Mouse (Mus musculus) fat pad, adult 2 months (tissue): ENCODE data around the gene Bcl2l1.

Experiments
- DNase-seq: peaks from one replicate; pipeline ENCODE4 v3.0.0-alpha.2; 2011; ENCODE audit warnings: low read depth, low spot score; ENCODE audit errors: extremely low read depth

The Bcl2l1 gene

DNA sequence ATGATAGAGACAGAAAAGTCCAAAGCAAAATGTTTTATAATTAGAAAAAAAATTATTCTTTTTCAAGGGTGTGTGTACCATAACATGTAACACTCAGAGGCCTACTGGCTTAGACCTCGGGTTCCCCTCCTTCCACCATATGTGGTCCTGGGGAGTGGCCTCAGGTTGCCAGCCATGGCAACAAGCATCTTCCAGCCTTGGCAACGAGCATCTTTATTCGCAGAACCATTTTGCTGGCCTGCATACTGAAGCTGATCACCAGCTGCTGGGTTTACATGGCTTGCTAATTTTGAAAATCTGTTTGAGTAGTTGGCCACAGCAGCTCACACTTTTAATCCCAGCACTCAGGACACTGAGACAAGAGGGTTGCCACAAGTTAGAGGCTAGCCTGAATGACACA lies 55.5 kb downstream of the Bcl2l1 start:
- no peak for DNase-seq

DNA sequence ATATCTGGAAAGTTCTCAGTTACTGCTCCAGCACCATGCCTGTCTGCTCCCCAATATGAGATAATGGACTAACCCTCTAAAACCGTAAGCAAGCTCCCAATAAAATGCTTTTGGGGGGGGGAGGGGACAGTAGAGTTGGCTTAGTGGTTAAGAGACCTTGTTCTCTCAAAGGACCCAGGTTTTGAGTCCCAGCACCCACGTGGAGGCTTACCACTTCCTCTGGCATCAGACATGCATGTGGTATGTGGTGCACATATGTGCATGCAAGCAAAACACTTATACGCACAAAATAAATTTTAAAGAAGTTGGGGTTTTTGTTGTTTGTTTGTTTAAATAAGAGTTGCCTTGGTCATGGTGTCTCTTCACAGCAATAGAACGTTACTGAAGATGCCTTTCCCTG lies 56.2 kb downstream of the Bcl2l1 start:
- no peak for DNase-seq

DNA sequence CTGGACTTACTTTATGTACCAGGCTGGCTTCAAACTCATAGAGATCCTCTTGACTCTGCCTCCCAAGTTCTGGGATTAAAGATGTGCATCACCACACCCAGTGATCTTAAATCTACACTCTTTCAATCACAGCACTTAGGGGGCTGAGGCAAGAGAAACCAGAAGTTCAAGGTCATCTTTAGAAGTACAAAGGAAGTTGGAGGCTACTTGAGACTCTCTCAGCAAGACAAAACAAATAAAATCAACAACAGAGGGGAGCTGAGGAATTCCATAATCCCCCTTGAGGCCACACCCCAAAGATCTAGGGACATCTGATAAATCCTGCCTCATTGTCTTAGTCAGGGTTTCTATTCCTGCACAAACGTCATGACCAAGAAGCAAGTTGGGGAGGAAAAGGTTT lies 59.3 kb downstream of the Bcl2l1 start:
- DNase-seq = no peak

DNA sequence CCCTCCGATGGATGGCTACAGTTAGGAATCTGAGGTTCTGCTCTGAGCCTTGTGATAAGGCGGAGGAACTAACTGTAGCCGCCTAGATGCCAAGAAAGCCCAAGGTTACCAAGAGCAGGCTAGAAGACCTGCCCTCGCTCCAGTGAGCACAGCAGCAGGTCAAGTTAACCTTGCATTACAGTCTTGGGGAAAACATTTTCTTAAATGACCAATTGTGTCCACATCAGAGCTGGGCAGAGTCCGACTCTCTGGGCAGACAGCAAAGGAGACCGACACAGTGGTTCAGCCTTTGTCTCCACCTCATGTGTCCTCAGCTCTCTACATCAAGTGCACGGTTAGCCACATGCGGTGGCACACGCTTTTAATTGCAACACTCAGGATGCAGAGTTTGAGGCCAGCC lies 60.0 kb downstream of the Bcl2l1 start:
- no peak for DNase-seq

DNA sequence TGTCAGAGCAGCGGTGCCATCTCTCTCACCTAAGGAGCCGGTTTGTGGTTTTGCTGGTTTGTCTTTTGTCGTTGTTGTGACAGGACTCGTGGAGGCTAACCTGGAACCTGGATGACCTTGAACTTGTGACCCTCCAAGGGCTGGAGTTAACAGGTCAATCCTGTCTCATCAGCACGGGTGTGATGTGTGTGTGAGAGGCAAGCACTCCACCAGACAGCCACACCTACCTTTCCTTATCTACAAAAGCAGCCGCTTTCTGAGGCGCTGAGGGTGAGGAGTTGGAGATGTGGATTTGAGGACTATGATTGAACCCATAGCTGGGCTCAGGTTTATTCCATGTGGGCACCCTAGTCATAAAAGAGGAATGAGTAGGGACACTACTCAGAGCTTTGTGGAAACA lies 61.9 kb downstream of the Bcl2l1 start:
- DNase-seq = no peak

DNA sequence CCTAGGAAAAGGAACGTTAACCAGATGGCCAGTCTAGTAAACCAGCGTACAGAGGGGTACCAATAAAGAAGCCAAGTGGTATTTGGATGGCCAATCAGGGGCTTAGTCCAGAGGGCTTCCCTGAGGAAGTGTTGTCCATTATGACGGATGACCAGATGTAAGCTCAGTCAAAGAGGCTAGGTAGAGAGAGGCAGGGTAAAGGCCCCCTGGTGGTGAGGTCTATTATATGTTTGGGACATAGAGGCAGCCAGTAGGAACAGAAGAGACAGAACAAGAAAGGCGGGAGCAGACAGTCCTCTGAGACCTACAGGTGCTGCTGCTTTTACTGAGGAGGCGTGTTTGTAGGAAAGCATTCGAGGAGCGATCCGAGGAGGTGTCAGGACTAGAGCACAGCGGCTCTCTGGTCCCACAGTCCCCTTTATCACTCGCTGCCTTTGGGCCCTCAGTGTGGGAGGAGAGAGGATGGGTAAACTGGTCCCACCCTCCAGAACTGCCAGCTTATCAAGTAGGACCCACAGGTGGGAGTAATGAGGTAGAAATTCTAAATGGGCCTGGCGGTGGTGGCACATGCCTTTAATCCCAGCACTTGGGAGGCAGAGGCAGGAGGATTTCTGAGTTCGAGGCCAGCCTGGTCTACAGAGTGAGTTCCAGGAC lies 63.8 kb downstream of the Bcl2l1 start:
- no peak for DNase-seq

DNA sequence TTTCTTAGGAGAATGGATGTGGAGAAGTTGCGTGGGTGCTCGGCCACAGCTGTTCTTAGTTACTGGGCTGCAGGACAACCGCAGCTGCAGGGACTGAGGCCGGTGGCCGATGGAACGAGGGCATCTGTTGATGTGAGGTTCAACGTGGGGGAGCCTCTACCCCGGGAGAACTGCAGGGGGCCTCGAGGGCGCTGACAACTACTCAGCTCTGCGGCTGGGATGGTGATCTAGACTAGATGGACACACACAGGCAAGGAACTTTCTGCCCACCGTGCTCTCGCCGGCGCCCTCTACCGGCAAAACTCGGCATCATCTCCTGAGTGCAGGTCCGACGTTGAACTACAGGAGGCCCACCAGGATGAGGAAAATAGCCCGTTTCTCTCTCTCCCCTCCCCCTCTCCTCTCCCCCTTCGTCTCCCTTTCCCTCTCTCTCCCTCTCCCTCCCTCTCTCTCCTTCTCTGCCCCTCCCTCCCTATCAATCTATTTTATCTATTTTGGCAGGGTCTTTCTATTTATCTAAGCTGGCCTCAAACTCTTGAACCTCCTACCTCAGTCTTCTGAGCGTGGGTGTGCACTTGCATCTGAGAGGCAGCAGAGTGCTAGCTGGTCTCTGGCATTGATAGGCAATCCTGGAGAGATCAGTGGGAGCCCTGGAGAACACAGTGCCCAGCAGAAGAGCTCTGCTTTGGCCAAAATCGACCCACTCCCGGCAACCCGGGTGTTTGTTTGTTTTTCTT lies 65.0 kb downstream of the Bcl2l1 start:
- DNase-seq = no peak

DNA sequence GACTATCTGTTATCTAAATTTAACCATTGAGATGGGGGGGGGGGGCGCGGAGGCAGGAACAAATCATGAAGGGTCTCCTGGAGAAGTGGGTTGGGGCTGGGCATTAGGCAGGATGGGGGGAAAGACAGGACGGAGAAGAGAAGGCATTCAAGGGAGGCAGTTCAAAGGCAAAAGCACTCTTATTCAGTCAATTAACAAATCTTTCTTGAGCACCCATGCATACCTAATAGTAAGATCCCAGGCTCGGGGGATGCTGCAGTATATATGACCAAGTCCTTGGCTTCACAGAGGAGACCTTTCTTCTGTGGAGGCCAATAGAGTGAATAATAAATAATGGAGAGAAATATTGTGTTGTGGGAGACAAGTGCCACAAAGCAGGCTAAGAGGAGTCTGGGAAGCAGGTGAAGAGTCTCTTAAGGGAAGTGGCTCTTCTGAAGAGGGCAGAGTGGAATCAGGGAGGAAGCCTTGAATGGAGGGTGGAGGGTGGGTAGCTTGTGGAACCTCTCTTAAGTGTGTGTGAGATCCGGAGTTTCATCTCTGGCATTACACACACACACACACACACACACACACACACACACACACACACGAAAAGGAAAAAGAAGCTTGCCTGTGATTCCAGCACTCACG lies 66.4 kb downstream of the Bcl2l1 start:
- DNase-seq = no peak

DNA sequence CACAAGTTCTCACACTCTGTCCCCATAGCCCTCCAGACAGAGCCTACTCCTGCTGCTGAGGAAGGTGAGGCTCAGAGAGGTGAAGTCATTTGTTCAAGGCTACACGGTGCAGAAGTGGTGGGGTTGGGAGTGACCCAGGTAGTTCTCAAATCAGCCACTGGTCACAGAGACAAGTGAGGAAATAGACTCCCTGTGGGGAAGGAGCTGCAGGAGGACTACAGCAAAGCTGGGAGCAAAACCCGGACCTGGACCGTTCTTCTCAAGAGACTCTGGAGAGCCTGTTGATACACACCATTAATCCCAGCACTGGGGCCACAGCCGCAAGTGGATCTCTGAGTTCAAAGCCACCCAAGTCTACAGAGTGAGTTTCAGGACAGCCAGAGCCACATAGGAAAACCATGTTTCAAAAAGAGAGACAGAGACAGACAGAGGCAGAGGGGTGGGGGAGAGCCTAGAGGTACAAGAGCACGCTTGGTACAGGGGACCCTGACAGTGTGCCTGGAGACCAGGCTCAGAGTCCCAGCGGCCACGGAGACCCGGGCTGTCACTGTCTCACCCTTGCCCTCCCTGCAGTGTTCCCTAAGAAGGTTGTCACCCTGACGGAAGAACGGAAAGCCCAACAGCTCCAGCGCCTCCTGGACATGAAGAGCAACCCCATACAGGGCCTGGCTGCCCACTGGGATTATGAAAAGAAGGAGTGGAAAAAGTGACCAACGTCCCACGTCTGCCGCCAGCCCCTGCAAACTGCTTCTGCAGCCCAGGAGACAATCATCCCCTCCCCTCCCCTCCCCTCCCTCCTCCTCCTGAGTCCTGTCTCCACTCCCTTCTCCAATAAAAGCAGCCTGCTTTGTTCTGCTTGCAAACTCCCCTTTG lies 67.1 kb downstream of the Bcl2l1 start:
- DNase-seq = no peak

DNA sequence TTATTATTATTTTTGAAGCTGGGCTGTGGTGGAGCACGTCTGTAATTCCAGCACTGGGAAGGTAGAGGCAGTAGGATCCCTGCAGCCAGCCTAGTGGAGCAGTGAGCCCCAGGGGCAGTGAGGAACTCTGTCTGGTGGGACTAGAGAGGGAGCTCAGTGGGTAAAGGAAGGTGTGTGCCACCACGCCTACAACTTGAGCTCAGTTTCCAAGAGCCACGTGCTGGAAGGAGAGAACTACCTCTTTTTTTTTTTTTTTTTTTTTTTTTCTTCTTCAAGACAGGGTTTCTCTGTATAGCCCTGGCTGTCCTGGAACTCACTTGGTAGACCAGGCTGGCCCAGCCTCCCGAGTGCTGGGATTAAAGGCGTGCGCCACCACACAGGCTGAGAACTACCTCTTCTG lies 68.2 kb downstream of the Bcl2l1 start:
- DNase-seq = no peak

DNA sequence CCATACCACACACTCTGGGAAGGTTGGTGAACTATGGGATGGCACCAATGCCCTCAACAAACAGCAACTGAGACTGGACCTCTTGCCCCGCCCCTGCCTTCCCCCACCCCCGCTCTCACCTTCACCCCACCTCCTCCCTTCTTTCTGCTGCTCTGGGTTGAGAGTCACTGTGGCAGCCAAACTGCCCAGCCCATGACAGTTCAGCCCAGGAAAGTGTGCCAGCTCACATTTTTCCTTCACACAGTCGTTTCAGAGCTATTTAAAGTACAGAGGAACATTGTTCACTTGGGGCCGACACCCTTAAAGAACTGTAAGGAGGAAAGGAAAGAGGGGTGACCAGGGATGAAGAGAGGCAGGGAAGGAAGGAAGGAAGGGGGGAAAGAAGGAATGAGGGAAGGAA lies 73.2 kb downstream of the Bcl2l1 start:
- DNase-seq = no peak

DNA sequence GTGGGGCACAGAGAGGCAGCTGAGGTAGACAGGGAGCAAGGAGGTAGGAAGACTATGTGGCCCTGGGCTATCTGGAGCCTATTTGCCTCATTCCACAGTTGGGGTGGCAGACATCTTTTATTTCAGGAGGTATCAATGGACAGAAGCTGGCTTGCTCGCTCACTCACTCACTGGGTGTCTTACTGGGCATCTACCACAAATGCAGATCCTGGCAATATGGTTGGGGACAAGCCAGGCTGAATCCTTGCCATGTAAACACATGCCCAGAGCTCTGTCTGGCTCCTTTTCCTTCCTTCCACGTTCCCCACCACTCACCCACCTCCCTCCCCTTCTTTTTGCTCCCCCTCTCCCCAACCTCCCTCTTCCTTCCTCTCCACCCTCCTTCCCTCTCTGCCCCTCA lies 74.0 kb downstream of the Bcl2l1 start:
- no peak for DNase-seq

DNA sequence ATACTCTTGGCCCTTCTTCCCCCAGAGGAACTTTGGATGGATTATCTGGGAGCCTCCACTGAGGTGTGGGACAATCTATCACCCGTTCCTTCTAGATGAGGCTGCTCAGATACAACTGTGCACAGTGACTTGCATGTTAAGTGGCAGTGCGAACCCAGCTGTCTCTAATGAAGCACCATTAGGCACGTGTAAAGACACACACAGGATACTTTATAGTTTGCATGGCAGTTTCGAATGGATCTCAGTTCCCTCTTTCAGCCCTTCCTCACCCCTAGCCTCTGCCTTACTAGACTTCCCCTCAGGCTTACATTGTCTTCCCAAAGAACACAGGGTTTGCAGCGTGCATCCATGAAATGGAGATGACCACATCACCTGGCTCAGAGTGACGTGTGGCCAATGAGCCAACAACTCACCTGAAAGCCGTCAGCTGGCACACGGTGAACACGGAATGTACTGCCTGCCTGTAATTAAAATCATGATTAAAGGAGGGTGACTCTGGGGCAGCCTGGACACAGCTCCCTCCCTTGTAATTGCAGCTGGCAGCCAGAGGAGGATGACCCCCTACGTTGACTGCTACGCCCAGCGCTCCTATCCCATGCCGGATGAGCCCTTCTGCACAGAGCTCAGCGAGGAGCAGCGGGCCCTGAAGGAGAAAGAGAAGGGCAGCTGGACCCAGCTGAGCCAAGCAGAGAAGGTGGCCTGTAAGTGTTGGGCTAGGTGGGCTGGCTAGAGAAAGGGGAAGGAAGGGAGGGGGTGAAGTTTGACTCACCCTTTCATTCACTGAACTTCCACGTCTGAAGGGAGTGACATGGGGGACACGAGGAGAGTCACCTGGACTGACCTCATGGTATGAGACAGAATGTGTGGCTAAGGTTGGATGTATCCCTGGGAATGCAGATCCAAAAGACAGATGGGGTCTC lies 74.8 kb downstream of the Bcl2l1 start:
- DNase-seq = no peak

DNA sequence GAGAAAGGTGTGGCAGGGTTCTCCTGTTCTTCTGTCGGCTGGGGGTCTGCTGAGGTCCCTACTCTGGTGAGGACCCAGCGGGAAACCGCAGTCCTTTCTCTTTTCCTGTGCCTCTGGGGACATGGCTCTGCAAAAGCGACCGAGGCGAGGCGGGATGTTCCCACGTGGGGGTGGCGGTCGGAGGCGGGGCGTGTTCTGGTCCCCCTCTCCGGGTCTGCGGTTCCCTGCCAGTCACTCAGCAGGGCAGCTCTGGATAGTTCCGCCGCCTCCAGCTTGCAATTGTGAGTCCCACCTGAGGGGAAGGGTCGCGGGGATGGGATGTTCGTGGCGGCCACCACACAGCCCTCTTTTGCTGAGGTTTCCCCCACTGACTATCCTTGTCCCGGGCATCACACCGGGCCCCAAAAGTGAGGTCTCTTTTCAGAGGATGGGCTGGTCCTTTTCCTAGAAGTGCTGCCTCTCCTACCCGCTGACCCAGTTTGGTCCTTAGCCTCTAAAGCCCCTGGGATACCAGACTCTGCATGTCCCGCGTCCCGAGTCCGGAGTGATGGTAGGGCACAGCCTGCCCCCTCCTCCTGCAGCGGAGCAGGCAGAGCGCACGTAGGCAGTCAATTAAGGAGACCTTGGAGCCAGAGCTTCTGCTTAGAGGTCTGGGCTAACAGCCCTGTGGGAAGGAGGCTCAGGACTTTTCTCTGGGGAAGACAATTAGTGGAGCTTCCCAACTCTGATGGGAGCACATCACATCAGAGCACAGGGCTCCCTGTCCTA lies 77.4 kb downstream of the Bcl2l1 start, which contains the start of gene Cox4i2:
Gene Cox4i2 (plus strand): TSS at position 230 of the 768 bp plus-strand sequence.
- no peak for DNase-seq

DNA sequence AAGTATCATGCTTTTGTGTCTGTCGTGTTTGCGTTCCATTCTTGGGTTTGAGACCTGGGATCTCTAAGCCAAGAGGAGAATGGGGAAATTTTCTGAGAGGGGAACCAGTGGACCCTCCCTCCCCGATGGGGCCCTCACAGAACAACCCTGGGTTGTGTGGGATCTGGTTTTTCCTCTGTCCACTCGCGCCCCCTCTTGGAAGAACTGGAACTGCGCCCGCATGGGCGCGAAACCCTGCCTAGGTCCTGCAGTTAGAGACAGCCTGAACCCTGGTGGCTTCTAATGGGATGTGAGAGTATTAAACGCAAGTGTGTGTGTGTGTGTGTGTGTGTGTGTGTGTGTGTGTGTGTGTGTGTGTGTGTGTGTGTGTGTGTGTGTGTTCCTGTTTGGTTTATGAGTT lies 89.1 kb downstream of the Bcl2l1 start:
- no peak for DNase-seq

DNA sequence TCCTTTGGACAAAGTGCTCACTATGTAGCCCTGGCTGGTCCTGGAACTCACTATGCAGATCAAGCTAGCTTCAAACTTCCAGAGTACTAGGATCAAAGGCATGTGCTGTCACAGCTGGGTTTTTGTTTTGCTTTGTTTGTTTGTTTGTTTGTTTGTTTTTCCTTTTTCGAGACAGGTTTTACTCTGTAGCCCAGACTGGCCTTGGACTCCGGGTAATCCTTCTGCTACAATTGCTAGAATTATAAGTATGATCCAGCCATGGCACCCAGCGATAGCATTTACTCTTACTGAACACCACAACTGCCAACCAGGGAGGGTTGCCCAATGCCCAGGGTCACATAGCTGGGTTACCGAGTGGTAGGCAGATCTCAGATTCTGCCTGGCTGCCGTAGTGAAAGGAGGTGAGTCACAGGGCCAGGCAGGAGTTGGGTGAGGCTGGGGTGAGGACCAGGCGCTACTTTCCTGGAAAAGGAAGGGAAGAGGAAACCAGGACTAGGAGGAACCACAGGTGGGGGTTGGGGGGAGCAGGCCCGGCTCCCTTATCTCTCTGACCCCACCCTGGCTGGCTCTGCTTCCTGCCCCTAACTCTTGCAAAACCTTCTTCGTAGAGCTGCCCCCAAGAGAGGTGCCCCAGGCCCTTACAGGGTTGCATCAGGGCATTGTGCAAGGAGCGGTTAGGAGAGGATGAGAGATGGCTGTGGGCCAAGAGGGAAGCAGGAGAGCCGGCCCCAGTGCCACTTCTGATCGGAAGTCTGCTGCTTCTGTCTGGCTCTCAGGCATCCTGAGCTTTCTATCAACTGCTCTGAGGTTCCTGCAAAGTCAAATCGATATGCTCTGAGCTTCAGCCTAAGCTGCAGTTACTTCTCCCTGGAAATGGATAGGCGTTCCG lies 90.1 kb downstream of the Bcl2l1 start:
- DNase-seq = peak; percentile 81

DNA sequence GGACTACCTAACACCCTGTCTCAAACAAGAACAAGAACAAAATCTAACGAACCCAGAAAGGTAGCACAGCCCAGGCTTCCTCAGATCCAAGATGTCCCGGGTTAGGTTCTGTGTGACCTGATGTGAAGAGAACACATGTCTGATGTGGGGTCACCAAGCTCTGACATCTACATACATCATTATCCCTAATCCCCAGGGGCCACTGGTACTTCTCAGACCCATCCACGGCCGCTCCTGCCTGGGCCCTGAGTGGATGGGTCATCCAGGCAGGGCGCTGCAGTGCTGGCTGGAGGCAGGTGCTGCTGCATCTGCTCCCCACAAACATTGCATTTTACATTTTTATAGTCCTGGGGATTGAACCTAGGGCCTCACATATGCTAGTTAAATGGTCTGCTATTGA lies 91.0 kb downstream of the Bcl2l1 start:
- DNase-seq = no peak

DNA sequence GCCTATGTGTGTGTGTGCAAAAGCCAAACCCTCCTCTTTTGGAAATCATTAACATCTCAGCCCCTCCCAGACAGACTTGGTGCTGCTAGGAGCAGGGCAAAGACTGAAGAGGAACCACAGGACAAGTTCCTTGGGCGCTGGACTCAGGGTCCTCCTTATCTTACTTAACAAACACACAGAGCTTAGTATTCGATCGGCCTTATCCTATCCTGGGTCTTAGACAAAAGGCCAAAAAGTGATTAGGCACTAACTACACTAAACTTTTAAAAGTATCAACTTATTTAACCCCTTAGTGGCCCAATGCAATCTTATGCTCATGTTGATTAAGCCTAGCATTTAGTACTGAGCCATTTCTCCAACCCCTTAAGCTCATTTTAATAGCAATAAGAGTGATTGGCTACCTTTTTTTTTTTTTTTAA lies 91.7 kb downstream of the Bcl2l1 start:
- DNase-seq = no peak
